Mouse (Mus musculus) left cerebral cortex, postnatal 36 days (tissue): ENCODE results near the gene Sec14l3. TPM values are rescaled to one million over a fixed set of nuclear protein-coding genes. Genes with fewer than 3 reads are reported as not detected.
"Not testable (repeated sequence)": the region's sequence is repeated elsewhere in the genome, so short reads cannot be mapped to it uniquely, and the experiment has no call there.

ENCODE experiments used
- DNase-seq, 2 experiments: peaks; one replicate each; pipeline ENCODE4 v3.0.0; 2021 to 2022; ENCODE audit warnings: low spot score in 2 of 2, mixed read lengths in 1 of 2
- intact Hi-C: fragments of 180-260 bp; cut with DNase I; formaldehyde crosslinking; loops from one replicate; pipeline ENCODE4 v1.15.1; 2025
- total RNA-seq, 2 experiments: library from RNA; stranded (reverse); gene quantifications; 2 replicates each; pipeline ENCODE4 v1.2.3; 2021

Gene Sec14l3
- total RNA-seq, 2 experiments from 2014 or later = 0.52 to 1.5 TPM

DNA sequence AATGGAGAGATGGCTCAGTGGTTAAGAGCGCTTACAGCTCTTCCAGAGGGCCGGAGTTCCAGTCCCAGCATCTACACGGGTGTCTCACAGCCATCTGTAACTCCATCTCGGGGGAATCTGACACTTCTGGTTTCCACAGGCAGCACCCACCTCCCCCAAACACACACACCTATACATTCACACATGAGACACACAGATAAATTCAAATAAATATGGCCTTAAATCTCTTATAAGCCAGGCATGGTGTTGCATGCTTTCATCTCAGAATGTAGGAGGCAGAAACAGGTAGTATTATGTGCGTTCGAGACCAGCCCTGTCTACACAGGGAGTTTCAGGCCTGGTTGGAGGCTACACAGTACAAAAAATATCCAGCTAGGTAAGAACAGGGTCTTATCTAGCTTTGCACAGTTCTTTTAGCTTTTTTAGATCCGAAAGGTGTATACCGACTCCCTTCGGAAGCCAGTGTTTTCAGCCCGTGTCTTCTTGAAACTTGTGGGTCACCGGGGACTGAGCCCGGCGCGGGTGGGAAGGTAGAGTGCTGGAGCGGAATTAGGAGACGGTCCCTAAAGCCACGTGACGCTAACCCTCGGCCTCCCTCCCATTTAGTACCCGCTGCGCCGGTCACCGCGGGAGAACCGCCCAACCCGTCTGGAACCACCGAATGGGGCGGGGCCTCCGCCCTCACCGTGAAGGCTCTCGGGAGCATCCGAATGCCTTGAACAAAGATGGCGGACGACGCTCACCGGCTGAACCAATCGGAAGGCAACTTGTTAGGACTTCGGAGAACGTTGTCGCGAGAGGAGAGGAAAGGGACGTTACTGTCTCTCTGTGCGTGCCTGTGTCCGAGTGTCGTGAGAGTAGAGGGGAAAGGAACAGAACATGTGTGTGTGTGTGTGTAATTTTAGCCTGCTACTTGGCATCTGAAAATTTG is 31.7 kb downstream of the Sec14l3 start:
- intact Hi-C loops = no loop called here
- peak; percentile 97 to 98 for DNase-seq

DNA sequence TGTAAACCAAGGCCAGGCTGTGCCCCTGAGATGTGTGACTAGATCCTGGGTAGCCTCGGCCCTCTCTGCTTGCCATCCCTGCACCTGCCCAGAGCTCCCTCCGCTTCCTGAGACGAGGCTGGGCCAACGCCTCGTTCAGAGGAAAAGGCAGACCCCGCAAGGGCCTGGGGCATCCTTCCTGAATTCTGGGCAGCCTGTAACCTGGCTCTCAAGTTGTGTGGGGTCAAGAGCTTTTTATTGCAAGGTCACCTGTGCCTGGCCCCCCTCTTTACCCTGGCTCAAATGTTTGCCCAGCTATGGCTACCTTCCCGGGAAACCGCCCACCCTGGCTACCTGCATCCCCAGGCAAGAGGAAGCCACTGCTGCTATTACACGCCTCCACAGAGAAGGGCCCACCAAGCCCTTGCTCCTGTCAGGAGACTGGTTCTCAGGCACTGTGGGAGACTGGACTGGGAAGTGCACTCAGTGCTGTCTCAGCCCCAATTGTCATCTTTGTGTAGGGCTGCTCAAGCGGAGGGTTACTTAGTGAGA is 32.5 kb downstream of the Sec14l3 start:
- no peak for DNase-seq

DNA sequence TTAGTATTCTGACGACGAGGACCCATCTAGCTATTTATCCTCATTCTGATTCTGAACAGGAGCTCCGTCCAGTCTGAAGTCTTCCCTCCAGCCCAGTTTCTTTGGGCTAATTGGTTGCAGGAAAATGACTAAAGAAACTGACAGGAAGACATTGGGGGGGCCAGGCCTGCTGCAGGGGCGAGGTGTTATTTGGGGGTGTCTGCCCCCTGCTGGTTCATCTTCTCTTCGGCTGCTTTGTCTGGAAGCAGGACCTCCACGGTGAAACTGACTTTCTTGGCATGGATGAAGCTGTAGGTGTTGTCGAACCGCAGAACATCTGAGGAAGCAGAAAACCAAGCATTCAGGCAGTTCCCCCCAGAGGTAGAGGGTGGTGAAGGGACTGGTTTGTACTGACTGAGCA is 33.5 kb downstream of the Sec14l3 start:
- intact Hi-C loops = no loop called here

More for the DNA sequence above, 32.5 kb downstream of the Sec14l3 start:
- intact Hi-C loops = no loop called here

DNA sequence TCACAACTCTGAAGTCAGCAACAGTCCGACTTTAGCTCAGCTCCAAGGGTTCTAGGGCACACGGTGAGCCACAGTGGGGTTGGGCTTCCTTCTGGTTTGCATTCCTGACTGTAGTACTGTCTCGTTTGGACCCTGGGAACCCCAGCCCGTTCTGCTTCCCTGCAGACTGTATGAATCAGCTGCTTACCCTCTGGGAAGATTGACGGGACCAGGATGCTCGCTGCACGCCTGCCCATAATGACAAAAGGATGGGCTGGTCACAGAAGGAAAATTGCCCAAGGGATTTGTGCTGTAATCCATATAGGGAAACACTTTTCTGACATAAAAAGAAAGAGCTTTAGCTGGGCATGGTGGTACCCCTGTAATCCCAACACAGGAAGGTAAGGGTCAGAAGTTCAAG is 34.2 kb downstream of the Sec14l3 start:
- no peak for DNase-seq
- intact Hi-C loops = no loop called here

More for the DNA sequence above, 33.5 kb downstream of the Sec14l3 start:
- DNase-seq = no peak

DNA sequence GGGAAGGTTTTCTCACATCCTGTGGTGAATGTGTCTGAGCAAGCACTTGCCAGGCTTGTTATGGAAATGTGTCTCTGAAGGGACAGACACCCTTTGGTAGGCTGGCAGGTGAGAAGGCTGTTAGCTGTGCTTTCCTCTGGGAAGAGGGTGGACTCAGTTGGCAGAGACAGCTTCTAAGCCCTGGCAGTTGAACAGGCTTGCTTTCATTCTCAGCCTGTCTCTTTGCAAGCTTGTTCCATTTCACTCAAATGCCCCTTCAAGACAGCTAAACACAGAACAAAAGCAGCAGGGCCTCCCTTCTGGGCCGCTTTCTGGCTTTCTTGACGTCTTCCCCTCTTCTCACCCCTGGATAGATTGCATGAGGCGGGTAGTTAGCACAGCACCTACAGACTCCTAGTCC is 34.8 kb downstream of the Sec14l3 start:
- DNase-seq = no peak
- intact Hi-C loops = no loop called here

DNA sequence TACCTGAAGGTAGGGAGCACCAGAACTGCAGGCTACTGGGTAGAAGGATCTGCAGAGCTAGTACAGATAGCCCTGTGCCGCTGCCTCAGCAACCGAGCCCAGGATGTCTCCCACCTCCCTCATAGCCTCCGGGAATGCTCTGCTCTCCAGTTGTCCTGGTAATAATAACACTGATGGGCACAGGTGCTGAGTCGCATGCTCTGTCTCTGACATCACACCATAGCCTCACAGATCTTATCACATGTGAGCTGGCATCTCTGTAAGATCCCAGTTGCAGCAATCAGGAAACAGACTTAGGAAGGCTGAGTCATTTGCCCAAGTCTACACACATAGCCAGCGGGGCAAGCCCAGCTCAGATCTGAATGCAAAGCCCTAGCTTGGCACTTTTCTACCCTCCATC is 37.2 kb downstream of the Sec14l3 start:
- DNase-seq = no peak
- intact Hi-C loops = no loop called here

DNA sequence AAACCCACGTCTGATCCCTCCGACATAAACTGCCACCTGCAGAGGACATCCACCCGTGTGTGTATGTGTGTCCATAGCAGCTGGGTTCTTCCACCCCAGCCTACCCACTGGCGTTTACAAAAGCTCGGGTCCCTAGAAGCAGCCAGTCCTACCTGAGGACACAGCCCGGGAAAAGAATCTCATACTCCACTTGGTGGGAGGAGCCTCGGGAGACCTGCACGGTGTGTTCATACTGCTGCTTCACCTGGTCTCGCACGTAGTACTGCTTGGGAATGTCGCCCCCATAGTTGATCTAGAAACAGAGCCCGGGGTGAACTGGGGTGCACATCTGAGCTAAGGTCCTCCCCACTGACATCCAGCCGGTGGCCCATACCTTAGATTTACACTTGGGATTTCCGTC is 38.9 kb downstream of the Sec14l3 start:
- intact Hi-C loops = no loop called here
- no peak for DNase-seq

DNA sequence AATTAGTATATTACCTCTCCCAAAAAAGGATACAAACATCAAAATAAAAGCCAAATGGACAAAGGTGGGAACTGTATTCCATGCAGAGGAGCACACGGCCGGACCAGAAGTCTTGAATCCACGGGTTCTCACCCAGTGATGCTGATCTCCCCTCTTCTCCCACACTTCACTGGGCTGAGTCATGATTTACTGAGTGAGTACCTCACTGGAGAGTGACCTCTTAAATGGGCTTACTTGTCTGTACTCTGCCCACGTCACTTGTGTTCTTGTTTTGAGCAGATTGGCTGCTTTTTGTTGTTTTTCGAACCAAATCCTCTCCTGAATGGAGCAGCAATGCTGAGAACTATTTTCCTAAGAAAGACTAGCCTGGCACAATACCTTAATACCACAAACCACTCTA is 40.3 kb downstream of the Sec14l3 start:
- no peak for DNase-seq
- intact Hi-C loops = loop anchor here (1.0 kb wide), 1 partner anchor 12 kb away; no protein-coding TSS in a partner anchor

DNA sequence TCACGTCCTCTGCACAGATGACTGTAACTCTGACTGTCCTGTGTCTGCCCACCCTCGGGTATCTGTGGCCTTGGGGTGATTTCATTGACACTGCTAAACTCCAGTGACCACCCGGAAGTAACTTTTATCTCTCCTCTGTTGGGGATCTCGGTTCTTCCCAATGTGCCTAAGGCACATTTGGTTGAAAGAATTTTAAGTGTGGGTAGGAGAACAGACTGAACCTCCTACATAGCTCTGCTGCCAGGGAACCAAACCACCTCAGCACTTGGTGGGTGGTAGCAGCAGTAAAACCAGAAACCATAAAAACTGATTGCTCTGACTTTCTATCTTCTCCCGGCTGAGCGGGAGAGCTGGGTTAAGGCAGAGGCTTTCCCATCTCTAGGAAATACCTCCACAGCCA is 40.8 kb downstream of the Sec14l3 start:
- peak; percentile 64 to 74 for DNase-seq
- intact Hi-C loops = loop anchor here (1.0 kb wide), 1 partner anchor 12 kb away; no protein-coding TSS in a partner anchor

DNA sequence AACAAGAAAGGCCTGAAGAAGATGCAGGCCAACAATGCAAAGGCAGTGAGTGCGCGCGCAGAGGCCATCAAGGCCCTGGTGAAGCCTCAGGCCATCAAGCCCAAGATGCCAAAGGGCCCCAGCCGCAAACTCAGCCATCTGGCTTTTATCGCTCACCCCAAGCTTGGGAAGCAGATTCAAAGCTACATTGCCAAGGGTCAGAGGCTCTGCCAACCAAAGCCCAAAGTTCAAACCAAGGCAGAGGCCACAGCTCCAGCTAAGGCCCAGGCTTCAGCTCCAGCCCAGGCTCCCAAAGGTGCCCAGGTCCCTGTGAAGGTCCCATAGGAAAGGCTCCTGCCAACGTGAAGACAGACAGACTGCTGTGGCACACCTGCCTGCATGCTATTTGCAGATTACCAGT is 43.3 kb downstream of the Sec14l3 start:
- DNase-seq, intact Hi-C loops: not testable (repeated sequence)

DNA sequence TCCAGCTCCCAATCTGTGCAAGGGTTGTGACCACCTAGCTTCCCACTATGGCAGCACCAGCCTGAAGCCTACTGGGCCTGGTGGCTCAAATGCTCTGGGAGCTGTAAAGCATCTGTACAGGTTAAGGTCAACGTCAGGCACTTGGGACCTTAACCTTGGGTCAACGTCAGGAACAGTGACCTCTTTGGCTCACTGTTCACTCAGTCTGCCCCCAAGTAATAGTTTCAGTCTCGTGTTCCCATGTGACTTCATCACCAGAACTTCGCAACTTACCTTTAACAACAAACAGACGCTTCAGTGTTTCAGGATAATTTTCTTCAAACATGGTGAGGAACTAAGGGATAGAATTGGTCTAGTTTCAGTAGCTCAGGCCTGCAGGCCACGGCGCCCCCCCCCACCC is 44.0 kb downstream of the Sec14l3 start:
- DNase-seq = no peak

DNA sequence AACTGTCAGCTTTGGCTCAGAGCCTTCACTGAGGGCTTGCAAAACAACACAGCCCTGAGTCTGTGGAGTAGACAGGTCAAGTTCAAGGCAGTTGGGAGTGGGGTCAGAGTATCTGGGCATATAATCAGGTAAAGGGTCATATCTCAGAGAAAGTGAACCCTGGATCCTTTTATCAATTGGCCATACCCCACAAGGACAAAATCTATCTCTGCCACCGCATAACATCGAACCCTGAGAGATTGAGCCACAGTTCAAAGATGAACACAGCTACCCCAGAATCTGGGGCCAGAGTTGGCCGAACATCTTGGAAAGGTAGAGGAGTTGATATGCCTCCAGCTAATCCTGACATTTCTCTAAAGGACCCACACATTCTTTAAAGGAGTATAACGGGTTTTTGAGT is 47.4 kb downstream of the Sec14l3 start:
- intact Hi-C loops = no loop called here
- no peak for DNase-seq

More for the DNA sequence above, 44.0 kb downstream of the Sec14l3 start:
- intact Hi-C loops = no loop called here

DNA sequence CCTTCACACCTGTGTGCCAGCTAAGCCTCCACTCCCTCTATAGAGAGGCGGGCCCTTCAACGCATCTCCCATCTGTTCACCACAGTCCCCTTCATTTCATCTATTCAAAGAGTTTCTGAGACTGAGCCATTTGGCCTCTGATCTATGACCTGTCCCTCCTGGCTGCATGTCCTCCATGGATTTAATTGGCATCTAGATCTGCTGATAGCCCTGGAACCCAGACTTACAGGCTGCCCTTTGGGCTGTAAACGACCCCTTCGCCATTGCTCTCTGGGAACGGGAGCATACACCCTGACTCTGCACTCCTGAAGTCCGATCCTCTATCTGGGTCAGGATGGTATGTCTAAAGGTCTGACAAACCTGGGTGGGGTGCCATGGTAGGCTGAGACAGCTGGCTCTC is 48.2 kb downstream of the Sec14l3 start:
- intact Hi-C loops = no loop called here
- DNase-seq = peak in 1 of 2 experiments; percentile 2

DNA sequence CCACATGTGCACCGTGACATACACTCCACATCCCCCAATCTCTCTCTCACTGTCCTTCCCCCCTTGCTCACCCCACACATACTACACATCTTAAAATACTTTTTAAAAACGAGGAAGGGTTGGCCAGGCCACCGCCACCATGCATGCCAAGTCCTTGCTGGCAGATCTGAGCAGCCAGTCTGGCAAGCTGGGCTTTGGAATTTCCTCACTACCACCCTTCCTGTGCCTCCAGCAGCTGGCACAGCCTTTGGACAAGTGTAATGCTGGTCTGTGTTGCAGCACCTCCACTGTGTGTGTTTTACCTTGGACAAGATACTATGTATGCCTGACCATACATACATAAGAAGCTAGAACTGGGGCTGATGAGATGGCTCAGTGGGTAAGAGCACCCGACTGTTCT is 48.9 kb downstream of the Sec14l3 start:
- intact Hi-C loops = no loop called here
- no peak for DNase-seq

DNA sequence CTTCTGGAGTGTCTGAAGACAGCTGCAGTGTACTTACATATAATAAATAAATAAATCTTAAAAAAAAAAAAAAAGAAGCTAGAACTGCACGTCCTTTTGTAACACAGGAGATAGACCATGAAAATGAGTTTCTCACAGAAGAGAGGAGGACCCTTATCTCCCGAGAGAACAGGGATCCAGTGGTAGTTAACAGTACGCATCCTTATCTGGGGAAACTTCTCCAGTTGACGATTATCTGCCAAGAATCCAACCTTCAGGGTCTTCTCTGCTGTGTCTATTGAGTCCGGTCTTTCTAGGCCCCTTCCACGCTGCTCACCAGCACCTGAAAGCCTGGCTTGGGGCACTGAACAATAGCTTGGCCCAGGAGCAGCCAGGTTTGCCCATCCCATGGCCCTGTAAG is 49.3 kb downstream of the Sec14l3 start:
- intact Hi-C loops = no loop called here
- no peak for DNase-seq

DNA sequence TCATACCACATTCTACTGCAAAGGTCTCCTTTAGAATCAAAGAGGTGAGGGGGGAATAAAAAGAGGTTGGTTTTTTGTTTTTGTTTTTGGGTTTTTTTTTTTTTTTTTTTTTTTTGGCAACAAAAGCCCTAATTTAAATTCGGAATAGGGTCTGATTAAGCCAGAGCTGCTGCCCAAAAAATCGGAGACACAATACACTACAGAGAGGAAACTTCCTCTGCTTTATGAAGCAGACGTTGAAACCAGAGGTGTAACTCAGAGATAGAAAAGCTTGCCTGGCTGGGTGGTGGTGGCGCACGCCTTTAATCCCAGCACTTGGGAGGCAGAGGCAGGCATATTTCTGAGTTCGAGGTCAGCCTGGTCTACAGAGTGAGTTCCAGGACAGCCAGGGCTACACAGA is 49.9 kb downstream of the Sec14l3 start:
- intact Hi-C loops = not testable (repeated sequence)

DNA sequence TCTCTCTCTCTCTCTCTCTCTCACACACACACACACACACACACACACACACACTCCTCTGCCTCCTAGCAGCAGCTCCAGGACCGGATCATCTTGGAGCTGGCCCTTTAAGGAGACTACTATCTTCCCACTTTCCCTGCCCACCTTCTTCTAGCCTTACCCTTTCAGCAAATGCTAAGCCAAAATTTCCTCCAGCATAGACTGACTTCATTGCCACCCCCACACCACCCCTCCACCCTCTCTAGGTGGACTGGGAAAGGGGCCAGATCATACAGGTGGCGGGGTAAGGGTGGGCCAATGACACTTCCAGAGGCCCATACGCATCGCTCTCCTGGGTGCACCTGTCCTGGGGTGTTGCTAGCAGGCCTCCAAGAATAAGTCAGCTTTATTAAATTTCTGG is 50.8 kb downstream of the Sec14l3 start:
- intact Hi-C loops = no loop called here
- DNase-seq = peak in 1 of 2 experiments; percentile 50

More for the DNA sequence above, 49.9 kb downstream of the Sec14l3 start:
- DNase-seq = not testable (repeated sequence)

DNA sequence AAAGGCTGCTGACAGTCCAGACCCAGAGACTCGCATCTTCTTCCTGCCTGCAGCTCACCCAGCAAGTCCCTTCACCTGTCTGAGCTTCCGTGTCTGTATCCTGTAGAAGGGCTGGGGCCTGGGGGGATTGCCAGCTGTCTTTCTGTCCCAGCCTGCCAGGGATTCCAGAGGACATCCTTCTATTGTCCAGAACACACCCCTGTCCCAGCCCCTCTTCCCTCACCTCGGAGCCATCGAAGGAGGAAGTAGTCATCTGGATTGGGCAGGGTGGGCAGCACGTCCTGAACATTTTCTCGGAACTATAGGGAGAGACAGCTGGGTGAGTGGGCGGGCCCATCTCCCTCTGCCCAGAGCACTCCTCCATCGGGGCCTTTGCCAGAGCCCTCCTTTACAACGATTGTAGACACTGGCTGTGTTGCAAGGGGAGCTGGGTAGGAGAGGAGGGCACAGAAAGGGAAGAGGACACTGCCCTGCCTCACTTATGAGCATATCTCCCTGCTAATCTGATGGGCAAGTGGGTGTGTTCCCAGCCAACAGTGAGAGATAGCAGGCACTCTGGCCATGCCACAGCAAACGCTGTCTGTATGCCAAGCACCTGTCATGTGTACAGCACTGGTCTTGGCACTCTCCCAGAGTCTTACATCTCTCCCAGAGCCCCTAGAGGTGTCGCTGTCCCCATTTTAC is 52.0 kb downstream of the Sec14l3 start:
- intact Hi-C loops = loop anchor here (1.0 kb wide), 1 partner anchor 11 kb away; no protein-coding TSS in a partner anchor
- DNase-seq = peak; percentile 72 to 75

DNA sequence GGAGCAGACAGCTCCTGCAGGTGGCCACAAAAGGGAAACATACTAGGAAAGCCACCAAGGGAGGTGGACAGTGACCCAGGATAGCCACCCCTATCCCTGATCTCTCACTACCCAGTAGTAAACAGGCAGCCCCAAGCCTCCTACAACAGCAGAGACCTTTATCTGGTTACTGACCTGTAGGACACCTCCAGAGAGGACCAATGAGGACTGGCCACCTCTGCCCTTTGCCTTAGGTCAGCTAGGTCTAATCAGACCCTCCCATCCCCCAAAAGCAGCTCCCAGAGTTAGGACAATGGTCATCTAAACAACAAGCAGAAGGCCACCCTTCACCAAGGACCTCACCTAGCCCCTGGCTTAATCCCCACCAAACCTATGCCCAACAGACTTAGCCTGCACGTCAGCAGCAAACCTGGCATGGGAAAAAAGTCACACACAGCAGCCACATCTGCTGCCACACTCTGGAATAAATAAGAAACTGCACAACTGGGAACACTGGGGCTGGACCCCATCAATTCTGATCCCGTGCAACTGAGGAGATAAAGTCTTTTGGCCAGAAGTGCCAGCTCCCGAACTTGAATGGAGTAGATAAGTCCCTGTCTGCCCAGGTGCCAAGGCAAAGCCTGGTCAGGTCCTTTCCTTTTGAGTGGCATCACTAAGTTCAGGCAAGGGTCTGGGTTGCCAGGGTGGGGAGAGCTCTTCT is 52.9 kb downstream of the Sec14l3 start:
- intact Hi-C loops = loop anchor here (1.0 kb wide), 1 partner anchor 12 kb away; no protein-coding TSS in a partner anchor
- DNase-seq = no peak
